ENCODE assay signal across 25 mouse cellular contexts in the genomic region with DNA sequence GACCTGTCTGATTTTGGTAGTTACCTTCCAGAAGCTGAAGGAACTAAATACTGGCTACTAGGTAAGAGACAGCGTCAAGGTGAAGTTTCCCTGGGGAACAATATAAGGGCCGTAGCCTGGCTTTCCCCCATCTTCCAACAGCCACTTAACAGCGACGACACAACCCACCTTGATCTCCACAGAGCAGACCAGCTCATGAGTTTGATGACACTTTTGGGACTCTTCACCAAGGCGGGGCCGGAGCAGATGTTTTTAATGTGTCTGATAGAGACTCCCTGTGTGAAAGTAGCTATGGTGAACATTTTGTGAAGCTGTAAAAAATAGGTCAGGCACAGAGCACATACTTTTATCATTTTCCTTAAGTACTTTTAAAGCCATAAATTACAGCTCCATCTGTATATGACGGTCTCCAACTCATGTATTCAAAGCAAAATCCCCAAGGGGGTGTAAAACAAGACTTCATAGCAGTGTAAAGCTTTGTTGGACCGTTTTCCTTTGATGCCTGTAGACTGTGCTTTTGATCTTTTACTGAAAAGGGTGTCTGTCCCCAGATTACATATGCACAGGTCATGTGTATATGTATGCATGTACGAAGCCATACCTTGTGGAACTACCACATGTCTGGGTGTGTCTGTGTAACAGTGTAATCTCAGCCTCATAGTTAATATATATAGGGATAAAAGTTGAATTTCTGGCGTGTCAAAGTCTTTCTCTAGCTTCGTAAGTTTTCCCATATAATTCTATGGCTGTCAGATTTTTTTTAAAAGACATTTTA. TPM values are rescaled to one million over a fixed set of nuclear protein-coding genes. Genes with fewer than 3 reads are reported as not detected.
A peak's percentile ranks its signal among the peaks of the same experiment; 100 is the strongest.
DNase-seq lines count a peak whose midpoint lies in the region; ATAC-seq lines count a peak whose summit lies in the region.
"Had no signal": no experiment of that assay in that cellular context is flagged by ENCODE, and none has a peak within 500 bp of the region (broad histone marks: within the 10 kb centered on the region; RNA-seq: fewer than 3 reads in every experiment).

No protein-coding gene starts in this region.

- WGBS in embryonic facial prominence, embryonic 14.5 days, result 49% methylated on average over 11 of the region's 11 CpGs
- 79% methylated on average over 11 of the region's 11 CpGs for WGBS in embryonic facial prominence, embryonic 10.5 days
- 73% methylated on average over 11 of the region's 11 CpGs for WGBS in heart, embryonic 16.5 days

- intact Hi-C loops in heart, postnatal 36 days (cut with DNase I), result no loop called here

- DNase-seq in embryonic facial prominence, embryonic 14.5 days (ENCODE audit: low spot score), result no peak
- DNase-seq in embryonic facial prominence, embryonic 10.5 days (ENCODE audit: low spot score), result no peak
- DNase-seq in heart, postnatal 36 days, result no peak
- peak; percentile 33 for DNase-seq in thymus, postnatal 4 days
- no peak for DNase-seq in thymus, postnatal 10 days (ENCODE audit: low spot score in 2 of 2)
- DNase-seq in right cerebral cortex, postnatal 14 days, result no peak
- DNase-seq: cerebellum, adult 11 months; cerebellum, postnatal 10 days; gastrocnemius, postnatal 25 days; kidney, adult 8-10 months; kidney, postnatal 14 days; lung, embryonic 14.5 days; midbrain, embryonic 14.5 days; right cerebral cortex, postnatal 25 days; spleen, adult 18-20 months had no signal

- H3K27me3 ChIP-seq in embryonic facial prominence, embryonic 14.5 days (replicated peaks; ENCODE audit: control insufficient read depth, insufficient read depth, low read length), result no peaks in the 10 kb centered on the region
- H3K27me3 ChIP-seq in embryonic facial prominence, embryonic 10.5 days (replicated peaks; ENCODE audit: low read depth, poor library complexity, severe bottlenecking), result no peaks in the 10 kb centered on the region
- H3K27me3 ChIP-seq in heart, embryonic 16.5 days (ENCODE audit: control insufficient read depth, insufficient read depth, low read length), result no peaks in the 10 kb centered on the region
- H3K27me3 ChIP-seq: embryonic facial prominence, embryonic 12.5 days; forebrain, embryonic 15.5 days; intestine, embryonic 15.5 days; neural tube, embryonic 12.5 days had no signal

- no peaks in the 10 kb centered on the region for H3K36me3 ChIP-seq in embryonic facial prominence, embryonic 14.5 days (ENCODE audit: control insufficient read depth, insufficient read depth, low read length)
- no peaks in the 10 kb centered on the region; the same call in 1 of the 2 replicates for H3K36me3 ChIP-seq in embryonic facial prominence, embryonic 10.5 days (replicated peaks)
- no peaks in the 10 kb centered on the region for H3K36me3 ChIP-seq in heart, embryonic 16.5 days (ENCODE audit: control insufficient read depth, insufficient read depth)
- H3K36me3 ChIP-seq: embryonic facial prominence, embryonic 12.5 days; forebrain, embryonic 15.5 days; hindbrain, embryonic 10.5 days; intestine, embryonic 15.5 days; neural tube, embryonic 12.5 days had no signal

- no peak overlapping the region for H3K4me2 ChIP-seq in embryonic facial prominence, embryonic 14.5 days (ENCODE audit: low read depth, low read length)
- H3K4me2 ChIP-seq in heart, embryonic 16.5 days (ENCODE audit: low read depth, low read length), result no peak overlapping the region
- H3K4me2 ChIP-seq: embryonic facial prominence, embryonic 12.5 days; forebrain, embryonic 15.5 days; intestine, embryonic 15.5 days; lung, embryonic 14.5 days; neural tube, embryonic 12.5 days had no signal

- H3K27ac ChIP-seq in embryonic facial prominence, embryonic 14.5 days (replicated peaks; ENCODE audit: low read depth, low read length), result no peak overlapping the region
- no peak overlapping the region for H3K27ac ChIP-seq in embryonic facial prominence, embryonic 10.5 days (replicated peaks)
- H3K27ac ChIP-seq in heart, embryonic 16.5 days (ENCODE audit: low read length), result peak overlapping the region; percentile 13; the same call in 1 of the 2 replicates
- H3K27ac ChIP-seq: embryonic facial prominence, embryonic 12.5 days; forebrain, embryonic 15.5 days; hindbrain, embryonic 10.5 days; intestine, embryonic 15.5 days; liver, embryonic 14.5 days; neural tube, embryonic 12.5 days had no signal

- peak; percentile 30; the same call in 1 of the 2 replicates for ATAC-seq in embryonic facial prominence, embryonic 14.5 days (ENCODE audit: low read depth)
- no peak for ATAC-seq in heart, embryonic 16.5 days (replicated peaks; ENCODE audit: extremely low read depth, insufficient read depth, low FRiP score)
- no peak for ATAC-seq in megakaryocyte, adult 5-6 weeks (ENCODE audit: poor library complexity, severe bottlenecking)
- ATAC-seq: forebrain, embryonic 15.5 days; hindbrain, embryonic 16.5 days; intestine, embryonic 15.5 days had no signal

- H3K4me1 ChIP-seq in embryonic facial prominence, embryonic 14.5 days (ENCODE audit: control insufficient read depth, insufficient read depth, low read length), result peaks cover 30% of the 10 kb centered on the region
- H3K4me1 ChIP-seq in embryonic facial prominence, embryonic 10.5 days, result peaks cover 51% of the 10 kb centered on the region
- H3K4me1 ChIP-seq in heart, embryonic 16.5 days (ENCODE audit: control insufficient read depth, insufficient read depth, low read length), result peaks cover 38% of the 10 kb centered on the region
- H3K4me1 ChIP-seq: forebrain, embryonic 15.5 days had no signal

- H3K9ac ChIP-seq in embryonic facial prominence, embryonic 14.5 days (ENCODE audit: low read depth, low read length), result no peak overlapping the region
- H3K9ac ChIP-seq in heart, embryonic 16.5 days (ENCODE audit: low read length), result no peak overlapping the region
- H3K9ac ChIP-seq: embryonic facial prominence, embryonic 12.5 days; forebrain, embryonic 15.5 days; intestine, embryonic 15.5 days; liver, embryonic 14.5 days; lung, embryonic 14.5 days; neural tube, embryonic 12.5 days had no signal

- H3K9me3 ChIP-seq in embryonic facial prominence, embryonic 14.5 days (ENCODE audit: control insufficient read depth, low read length), result no peaks in the 10 kb centered on the region
- H3K9me3 ChIP-seq in embryonic facial prominence, embryonic 10.5 days, result no peaks in the 10 kb centered on the region
- H3K9me3 ChIP-seq in heart, embryonic 16.5 days (replicated peaks; ENCODE audit: control insufficient read depth, low read length), result no peaks in the 10 kb centered on the region
- H3K9me3 ChIP-seq: embryonic facial prominence, embryonic 12.5 days; forebrain, embryonic 15.5 days; hindbrain, embryonic 10.5 days; intestine, embryonic 15.5 days; neural tube, embryonic 12.5 days had no signal

- H3K4me3 ChIP-seq in embryonic facial prominence, embryonic 14.5 days (ENCODE audit: low read depth, low read length), result no peak overlapping the region
- H3K4me3 ChIP-seq in embryonic facial prominence, embryonic 10.5 days, result no peak overlapping the region
- H3K4me3 ChIP-seq in heart, embryonic 16.5 days (ENCODE audit: low read length), result no peak overlapping the region
- H3K4me3 ChIP-seq: embryonic facial prominence, embryonic 12.5 days; forebrain, embryonic 15.5 days; hindbrain, embryonic 10.5 days; intestine, embryonic 15.5 days; layer of hippocampus, adult 2 months; neural tube, embryonic 12.5 days had no signal

RNA-seq across cellular contexts. Expression of a gene that starts 24.4 kb away (rescaled TPM):
- polyA plus RNA-seq in embryonic facial prominence, embryonic 14.5 days (2014; fragmentation: Nextera tagmentation; extraction: Ambion mirVana), result 56.0 and 57.8 TPM in 2 replicates
- 45.1 and 54.5 TPM in 2 replicates for polyA plus RNA-seq in embryonic facial prominence, embryonic 10.5 days (2016; fragmentation: Nextera tagmentation; extraction: Ambion mirVana)
- 25.7 and 27.7 TPM in 2 replicates for polyA plus RNA-seq in heart, embryonic 16.5 days (2015; fragmentation: Nextera tagmentation; extraction: Ambion mirVana)
- 10 to 100 TPM; 33.4 to 39.1 TPM for total RNA-seq in heart, postnatal 36 days (2021)
- total RNA-seq in megakaryocyte, adult 5-6 weeks (2015), result 0.64 and 0.69 TPM in 2 replicates
- 1.0 and 1.2 TPM in 2 replicates for total RNA-seq in megakaryocyte, adult 5-6 weeks (2017)
